Mouse (Mus musculus): ENCODE data around the gene Gm614.

DNA sequence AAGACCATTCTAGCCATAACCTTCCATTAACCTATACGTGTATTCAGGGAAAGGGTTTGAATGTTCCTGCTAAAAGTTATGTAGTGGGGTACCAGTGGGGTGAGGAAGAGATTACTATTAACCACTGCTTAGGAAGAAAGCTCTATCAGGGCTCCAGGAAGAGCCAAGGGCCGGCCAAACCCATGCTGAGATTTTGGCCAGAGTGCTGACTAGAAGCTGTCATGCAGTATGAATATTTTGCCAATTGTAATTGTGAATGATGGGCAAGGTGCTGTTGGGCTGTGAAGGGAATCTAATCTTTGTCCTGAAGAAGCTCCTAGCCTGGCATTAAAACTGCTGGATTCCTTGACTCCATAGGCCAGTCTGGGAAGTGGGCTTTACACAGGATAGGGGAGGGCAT lies 40.9 kb upstream of the Gm614 start:
- no peak for TF ChIP-seq CTCF (IDR thresholded peaks at IDR 0.05; ENCODE audit: low read depth)
- TF ChIP-seq EP300 (IDR thresholded peaks at IDR 0.05; ENCODE audit: low read depth), result no peak

Data from heart, postnatal 0 days (tissue).